ENCODE assay signal across 1 mouse cellular context in genomic region chr9:57560861-57561710, GRCm38 (mm10).
A peak's percentile ranks its signal among the peaks of the same experiment; 100 is the strongest.
TF ChIP-seq lines count a peak whose summit lies in the region.

TSS of gene Scamp2 (plus strand) at chr9:57560943.

TF ChIP-seq in CH12.LX, 34 proteins besides CTCF, POLR2A, EP300 and RAD21 (continued from another document):
- TF ChIP-seq ETS1 (conservative IDR thresholded peaks at IDR 0.05; ENCODE audit: low read depth, low read length) (no peak), TBP (conservative IDR thresholded peaks at IDR 0.05; ENCODE audit: low read depth, low read length) (peak; percentile 68; the same call in 1 of the 2 replicates), RCOR1 (conservative IDR thresholded peaks at IDR 0.05; ENCODE audit: low read depth, low read length) (no peak), TCF12 (IDR thresholded peaks at IDR 0.05; ENCODE audit: low read depth, low read length) (peak; percentile 73), UBTF (IDR thresholded peaks at IDR 0.05; ENCODE audit: low read depth, low read length) (no peak), MAFK (IDR thresholded peaks at IDR 0.05; ENCODE audit: insufficient replicate concordance, low read length) (no peak), CHD1 (IDR thresholded peaks at IDR 0.05; ENCODE audit: low read depth, low read length) (0 out of 2 replicates have a peak, but pooled peaks have one; percentile 15), POLR2AphosphoS2 (IDR thresholded peaks at IDR 0.05; ENCODE audit: low read depth, low read length) (peak; percentile 91; the same call in 1 of the 2 replicates), IRF4 (IDR thresholded peaks at IDR 0.05; ENCODE audit: low read depth, low read length) (peak; percentile 22; the same call in 1 of the 2 replicates), MEF2A (IDR thresholded peaks at IDR 0.05; ENCODE audit: borderline replicate concordance, low read depth, low read length) (no peak; the same call in 1 of the 2 replicates), MXI1 (IDR thresholded peaks at IDR 0.05; ENCODE audit: low read depth, low read length) (peak; percentile 26; the same call in 1 of the 2 replicates), BHLHE40 (IDR thresholded peaks at IDR 0.05; ENCODE audit: low read depth, low read length) (no peak), GABPA (IDR thresholded peaks at IDR 0.05; ENCODE audit: insufficient replicate concordance, low read depth, low read length) (no peak), USF2 (conservative IDR thresholded peaks at IDR 0.05; ENCODE audit: low read depth, low read length) (no peak), ZC3H11A (IDR thresholded peaks at IDR 0.05; ENCODE audit: low read depth, low read length) (no peak), SMC3 (IDR thresholded peaks at IDR 0.05; ENCODE audit: low read depth, low read length) (no peak), CHD2 (IDR thresholded peaks at IDR 0.05; ENCODE audit: low read length) (peak; percentile 74), MYC (IDR thresholded peaks at IDR 0.05; ENCODE audit: low read depth, low read length) (no peak), MAX (IDR thresholded peaks at IDR 0.05; ENCODE audit: low read length) (peak; percentile 41; the same call in 1 of the 2 replicates), ZMIZ1 (IDR thresholded peaks at IDR 0.05; ENCODE audit: low read depth, low read length) (peak; percentile 83), MAZ (IDR thresholded peaks at IDR 0.05; ENCODE audit: low read depth, low read length) (0 out of 2 replicates have a peak, but pooled peaks have one; percentile 23)
